Mouse (Mus musculus): ENCODE data around the gene Gipc3.

DNA sequence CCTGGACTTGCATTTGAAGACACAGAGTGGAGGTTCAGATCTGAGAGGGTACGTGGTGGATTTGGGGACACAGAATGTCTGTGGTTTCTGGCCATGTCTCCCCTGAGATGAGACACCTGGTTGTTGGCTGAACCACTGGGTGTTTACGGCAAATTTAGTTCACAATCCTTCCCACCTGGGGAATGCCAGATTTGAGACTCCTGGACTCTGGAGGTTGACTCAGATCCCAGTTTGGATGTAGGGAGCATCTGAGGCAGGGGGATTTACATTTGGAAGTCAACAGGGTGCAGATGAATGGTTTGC lies 34.2 kb upstream of the Gipc3 start:
- TF ChIP-seq CTCF (IDR thresholded peaks at IDR 0.05; ENCODE audit: insufficient read depth, low read depth, low read length) (no peak), POLR2A (IDR thresholded peaks at IDR 0.05; ENCODE audit: insufficient read depth, low read depth, low read length) (no peak)

All from olfactory bulb, adult 2 months (tissue).